Mouse (Mus musculus): ENCODE results near the gene Nrde2. TPM values are rescaled to one million over a fixed set of nuclear protein-coding genes. Genes with fewer than 3 reads are reported as not detected.

Gene Nrde2
- polyA plus RNA-seq, 1 experiment: 11.8 TPM

GRCm38 (mm10) chr12:100089265-100089664 lies 70.2 kb downstream of the Nrde2 start:
- TF ChIP-seq POLR2A (IDR thresholded peaks at IDR 0.05; ENCODE audit: extremely low read depth, insufficient read depth, low read length) (no peak), CTCF (IDR thresholded peaks at IDR 0.05; ENCODE audit: extremely low read depth, insufficient read depth, low read length) (no peak)
- H3K4me1 ChIP-seq (ENCODE audit: control insufficient read depth, insufficient read depth, low read length): no peaks in the 10 kb centered on the region
- no peak overlapping the region for H3K4me3 ChIP-seq (ENCODE audit: insufficient read depth, low read length)
- no peak overlapping the region for H3K27ac ChIP-seq (ENCODE audit: insufficient read depth, low read length)

GRCm38 (mm10) chr12:100088026-100088425 lies 71.4 kb downstream of the Nrde2 start:
- no peaks in the 10 kb centered on the region; the same call in 1 of the 2 replicates for H3K4me1 ChIP-seq (ENCODE audit: control insufficient read depth, insufficient read depth, low read length)
- TF ChIP-seq POLR2A (IDR thresholded peaks at IDR 0.05; ENCODE audit: extremely low read depth, insufficient read depth, low read length): no peak
- TF ChIP-seq CTCF (IDR thresholded peaks at IDR 0.05; ENCODE audit: extremely low read depth, insufficient read depth, low read length): no peak
- no peak overlapping the region for H3K4me3 ChIP-seq (ENCODE audit: insufficient read depth, low read length)
- H3K27ac ChIP-seq (ENCODE audit: insufficient read depth, low read length): no peak overlapping the region

- Histone ChIP-seq H3K27ac (ENCODE audit: insufficient read depth, low read length) (no peak overlapping the region), H3K4me1 (ENCODE audit: control insufficient read depth, insufficient read depth, low read length) (no peaks in the 10 kb centered on the region; the same call in 1 of the 2 replicates), H3K4me3 (ENCODE audit: insufficient read depth, low read length) (no peak overlapping the region)
- no peak for TF ChIP-seq CTCF (IDR thresholded peaks at IDR 0.05; ENCODE audit: extremely low read depth, insufficient read depth, low read length)
Measured at GRCm38 (mm10) chr12:100079636-100080286, 79.7 kb downstream of the Nrde2 start.

GRCm38 (mm10) chr12:100075715-100076114 lies 83.7 kb downstream of the Nrde2 start:
- Histone ChIP-seq H3K4me1 (ENCODE audit: control insufficient read depth, insufficient read depth, low read length) (no peaks in the 10 kb centered on the region), H3K4me3 (ENCODE audit: insufficient read depth, low read length) (no peak overlapping the region), H3K27ac (ENCODE audit: insufficient read depth, low read length) (no peak overlapping the region)
- TF ChIP-seq CTCF (IDR thresholded peaks at IDR 0.05; ENCODE audit: extremely low read depth, insufficient read depth, low read length): no peak
- no peak for TF ChIP-seq POLR2A (IDR thresholded peaks at IDR 0.05; ENCODE audit: extremely low read depth, insufficient read depth, low read length)

Other genes with a start within 250 kb of the Nrde2 start
- 4.5 and 6.0 TPM in 2 replicates for gene Kcnk13, start 195.2 kb downstream of the Nrde2 start, polyA plus RNA-seq (2012; rRNA removed)
- gene Psmc1, start 49.5 kb downstream of the Nrde2 start, polyA plus RNA-seq (2012; rRNA removed): 143 and 149 TPM in 2 replicates
- 1,823 and 1,842 TPM in 2 replicates for gene Calm1, start 39.8 kb upstream of the Nrde2 start, polyA plus RNA-seq (2012; rRNA removed)

Data from cortical plate, adult 2 months (tissue).